Mouse (Mus musculus): Measurements from ENCODE around the gene Smim12. TPM values are rescaled to one million over a fixed set of nuclear protein-coding genes. Genes with fewer than 3 reads are reported as not detected.

The Smim12 gene
- polyA plus RNA-seq (2014; fragmentation: Nextera tagmentation; extraction: Ambion mirVana): 49.5 and 56.0 TPM in 2 replicates

DNA sequence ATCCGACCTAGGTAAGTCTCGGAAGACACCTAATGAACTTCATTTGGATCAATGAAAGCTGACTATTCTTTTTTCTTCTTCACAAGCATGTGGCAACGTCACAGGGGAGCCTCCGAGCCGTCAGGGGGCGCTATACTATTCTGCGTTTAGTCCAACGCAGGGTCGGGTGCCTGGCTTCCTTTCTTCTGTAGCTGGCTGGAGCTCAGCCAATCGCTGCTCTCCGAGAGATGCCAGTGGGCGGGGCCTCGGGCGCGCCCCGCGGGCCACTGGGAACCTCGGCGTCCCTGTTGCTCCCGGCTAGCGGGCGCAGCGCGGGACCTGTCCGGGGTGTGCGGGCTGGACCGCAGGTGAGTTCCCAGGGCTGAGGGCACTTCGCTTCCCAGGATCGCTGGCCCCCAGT lies at the start of gene Smim12:
Gene Smim12, plus strand, starts transcription at position 233 of the 400 bp plus-strand sequence.
- WGBS: under 1% methylated on average over 29 of the region's 29 CpGs
- Histone ChIP-seq H3K9me3 (replicated peaks; ENCODE audit: control insufficient read depth, low read length) (no peaks in the 10 kb centered on the region), H3K4me3 (ENCODE audit: low read depth, low read length) (peak within 1 kb of the TSS; percentile 94), H3K4me1 (ENCODE audit: control insufficient read depth, insufficient read depth, low read length) (no peaks in the 10 kb centered on the region), H3K9ac (replicated peaks; ENCODE audit: low read length) (peak within 1 kb of the TSS; percentile 86), H3K27me3 (ENCODE audit: control insufficient read depth, insufficient read depth, low read length) (no peaks in the 10 kb centered on the region), H3K27ac (replicated peaks; ENCODE audit: low read depth, low read length) (no peak within 1 kb of the TSS), H3K36me3 (replicated peaks; ENCODE audit: control insufficient read depth, insufficient read depth, low read depth, low read length) (no peaks in the 10 kb centered on the region), H3K4me2 (ENCODE audit: low read depth, low read length) (peak within 1 kb of the TSS; percentile 87)
- peak; percentile 99 for DNase-seq (ENCODE audit: low spot score)
- peak; percentile 90 for ATAC-seq (replicated peaks; ENCODE audit: insufficient number of reproducible peaks, low FRiP score, low TSS enrichment, low read depth)

DNA sequence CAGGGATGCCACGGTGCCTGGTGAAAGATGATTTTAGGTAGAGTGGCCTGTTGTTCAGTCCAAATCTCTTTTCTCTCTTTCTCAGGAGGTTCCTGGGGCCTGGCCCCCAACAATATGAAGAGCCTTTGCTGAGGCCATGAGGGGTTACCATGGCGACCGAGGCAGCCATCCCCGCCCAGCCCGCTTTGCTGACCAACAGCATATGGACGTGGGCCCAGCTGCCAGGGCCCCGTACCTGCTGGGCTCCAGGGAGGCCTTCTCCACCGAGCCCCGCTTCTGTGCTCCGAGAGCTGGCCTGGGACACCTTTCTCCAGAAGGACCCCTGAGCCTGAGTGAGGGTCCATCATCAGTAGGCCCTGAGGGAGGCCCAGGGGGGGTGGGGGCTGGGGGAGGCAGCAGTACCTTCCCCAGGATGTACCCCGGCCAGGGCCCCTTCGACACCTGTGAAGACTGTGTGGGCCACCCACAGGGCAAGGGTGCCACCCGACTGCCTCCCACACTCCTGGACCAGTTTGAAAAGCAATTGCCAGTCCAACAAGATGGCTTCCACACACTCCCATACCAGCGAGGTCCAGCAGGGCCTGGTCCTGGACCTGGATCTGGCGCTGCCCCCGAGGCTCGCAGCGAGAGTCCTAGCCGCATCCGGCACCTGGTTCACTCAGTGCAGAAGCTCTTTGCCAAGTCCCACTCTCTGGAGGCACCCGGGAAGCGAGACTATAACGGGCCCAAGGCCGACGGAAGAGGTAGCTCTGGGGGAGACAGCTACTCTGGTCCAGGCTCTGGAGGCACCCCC lies 48.9 kb upstream of the Smim12 start:
- 83% methylated on average over 24 of the region's 25 CpGs for WGBS
- no peak for ATAC-seq (replicated peaks; ENCODE audit: insufficient number of reproducible peaks, low FRiP score, low TSS enrichment, low read depth)
- no peak overlapping the region for H3K27ac ChIP-seq (replicated peaks; ENCODE audit: low read depth, low read length)
- no peaks in the 10 kb centered on the region for H3K27me3 ChIP-seq (ENCODE audit: control insufficient read depth, insufficient read depth, low read length)
- no peak overlapping the region for H3K4me2 ChIP-seq (ENCODE audit: low read depth, low read length)
- no peaks in the 10 kb centered on the region for H3K4me1 ChIP-seq (ENCODE audit: control insufficient read depth, insufficient read depth, low read length)
- no peak overlapping the region for H3K4me3 ChIP-seq (ENCODE audit: low read depth, low read length)
- DNase-seq (ENCODE audit: low spot score): no peak
- H3K9me3 ChIP-seq (replicated peaks; ENCODE audit: control insufficient read depth, low read length): no peaks in the 10 kb centered on the region
- H3K9ac ChIP-seq (replicated peaks; ENCODE audit: low read length): no peak overlapping the region
- no peaks in the 10 kb centered on the region for H3K36me3 ChIP-seq (replicated peaks; ENCODE audit: control insufficient read depth, insufficient read depth, low read depth, low read length)

DNA sequence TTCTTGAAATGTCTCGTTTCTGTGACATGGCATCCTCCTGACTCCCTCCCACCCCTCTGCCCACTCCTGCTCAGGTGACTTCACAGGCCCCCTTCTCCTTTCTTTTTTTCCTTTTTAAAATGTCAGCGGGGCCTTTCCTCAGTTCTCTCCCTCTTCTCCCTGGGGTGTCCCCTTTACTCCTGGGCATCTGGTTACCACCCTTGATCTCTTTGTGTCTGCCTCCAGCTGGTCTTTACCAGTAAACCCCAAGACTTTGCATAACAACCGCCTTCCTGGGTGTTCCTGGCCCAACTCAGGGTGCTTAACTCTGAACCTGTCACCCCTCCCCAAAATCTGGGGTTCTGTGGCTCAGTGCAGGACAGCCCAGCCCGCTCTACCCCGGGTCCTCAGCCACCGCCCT lies 45.0 kb upstream of the Smim12 start:
- 30% methylated on average over 6 of the region's 6 CpGs for WGBS
- ATAC-seq (replicated peaks; ENCODE audit: insufficient number of reproducible peaks, low FRiP score, low TSS enrichment, low read depth) (no peak), DNase-seq (ENCODE audit: low spot score) (no peak)
- Histone ChIP-seq H3K36me3 (replicated peaks; ENCODE audit: control insufficient read depth, insufficient read depth, low read depth, low read length) (no peaks in the 10 kb centered on the region), H3K4me1 (ENCODE audit: control insufficient read depth, insufficient read depth, low read length) (no peaks in the 10 kb centered on the region), H3K27ac (replicated peaks; ENCODE audit: low read depth, low read length) (no peak overlapping the region), H3K4me3 (ENCODE audit: low read depth, low read length) (no peak overlapping the region), H3K4me2 (ENCODE audit: low read depth, low read length) (no peak overlapping the region), H3K27me3 (ENCODE audit: control insufficient read depth, insufficient read depth, low read length) (no peaks in the 10 kb centered on the region), H3K9me3 (replicated peaks; ENCODE audit: control insufficient read depth, low read length) (no peaks in the 10 kb centered on the region), H3K9ac (replicated peaks; ENCODE audit: low read length) (no peak overlapping the region)

DNA sequence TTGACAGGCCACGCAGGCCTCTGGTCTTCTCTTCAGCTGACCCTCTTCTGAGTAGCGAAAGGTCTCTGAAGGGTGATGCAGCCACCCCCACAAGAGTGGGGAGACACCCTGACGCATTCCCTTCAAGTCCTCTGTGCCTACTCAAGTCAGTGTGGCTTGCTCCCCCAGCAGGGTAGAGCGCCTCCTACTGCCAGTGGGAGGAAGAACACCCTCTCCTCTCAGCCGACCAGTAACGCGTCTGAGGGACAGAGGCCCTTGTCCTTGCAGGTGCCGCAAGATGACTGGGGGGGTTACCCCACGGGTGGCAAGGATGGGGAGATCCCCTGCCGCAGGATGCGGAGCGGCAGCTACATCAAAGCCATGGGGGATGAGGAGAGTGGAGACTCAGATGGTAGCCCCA lies 44.2 kb upstream of the Smim12 start:
- DNase-seq (ENCODE audit: low spot score) (no peak), ATAC-seq (replicated peaks; ENCODE audit: insufficient number of reproducible peaks, low FRiP score, low TSS enrichment, low read depth) (no peak)
- Histone ChIP-seq H3K27me3 (ENCODE audit: control insufficient read depth, insufficient read depth, low read length) (no peaks in the 10 kb centered on the region), H3K4me1 (ENCODE audit: control insufficient read depth, insufficient read depth, low read length) (no peaks in the 10 kb centered on the region), H3K9me3 (replicated peaks; ENCODE audit: control insufficient read depth, low read length) (no peaks in the 10 kb centered on the region), H3K36me3 (replicated peaks; ENCODE audit: control insufficient read depth, insufficient read depth, low read depth, low read length) (no peaks in the 10 kb centered on the region), H3K9ac (replicated peaks; ENCODE audit: low read length) (no peak overlapping the region), H3K4me2 (ENCODE audit: low read depth, low read length) (no peak overlapping the region), H3K27ac (replicated peaks; ENCODE audit: low read depth, low read length) (no peak overlapping the region), H3K4me3 (ENCODE audit: low read depth, low read length) (no peak overlapping the region)
- 55% methylated on average over 12 of the region's 12 CpGs for WGBS

DNA sequence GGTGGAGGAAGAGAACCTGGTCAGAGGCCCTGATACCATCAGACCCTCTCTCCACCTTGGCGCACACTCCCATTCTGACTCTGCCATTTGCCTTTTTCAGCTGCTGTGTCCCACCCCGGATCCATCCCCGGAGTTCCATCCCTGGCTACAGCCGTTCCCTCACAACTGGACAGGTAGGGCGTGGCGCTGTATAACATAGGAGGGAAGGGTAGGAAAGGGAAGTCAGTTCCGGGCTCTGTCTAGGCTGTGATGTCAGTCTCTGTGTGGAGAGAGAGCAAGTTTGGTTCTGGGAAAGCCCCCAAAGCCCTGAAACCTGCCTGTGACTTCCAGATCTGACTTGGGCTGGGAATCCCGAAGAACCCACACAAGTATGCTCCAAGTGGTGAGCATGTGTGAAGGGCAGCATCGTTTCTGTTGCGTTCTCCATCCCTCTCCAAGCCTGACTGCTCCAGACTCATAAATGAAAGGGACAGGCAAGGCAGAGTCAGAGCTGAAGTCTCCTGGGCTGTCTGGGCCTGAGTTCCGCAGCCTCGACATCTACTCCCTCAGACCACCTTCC lies 43.3 kb upstream of the Smim12 start:
- H3K4me1 ChIP-seq (ENCODE audit: control insufficient read depth, insufficient read depth, low read length): no peaks in the 10 kb centered on the region
- no peak overlapping the region for H3K4me3 ChIP-seq (ENCODE audit: low read depth, low read length)
- no peaks in the 10 kb centered on the region for H3K27me3 ChIP-seq (ENCODE audit: control insufficient read depth, insufficient read depth, low read length)
- ATAC-seq (replicated peaks; ENCODE audit: insufficient number of reproducible peaks, low FRiP score, low TSS enrichment, low read depth): no peak
- no peak overlapping the region for H3K4me2 ChIP-seq (ENCODE audit: low read depth, low read length)
- H3K36me3 ChIP-seq (replicated peaks; ENCODE audit: control insufficient read depth, insufficient read depth, low read depth, low read length): no peaks in the 10 kb centered on the region
- no peak overlapping the region for H3K9ac ChIP-seq (replicated peaks; ENCODE audit: low read length)
- 91% methylated on average over 12 of the region's 12 CpGs for WGBS
- no peak overlapping the region for H3K27ac ChIP-seq (replicated peaks; ENCODE audit: low read depth, low read length)
- DNase-seq (ENCODE audit: low spot score): no peak
- no peaks in the 10 kb centered on the region for H3K9me3 ChIP-seq (replicated peaks; ENCODE audit: control insufficient read depth, low read length)

DNA sequence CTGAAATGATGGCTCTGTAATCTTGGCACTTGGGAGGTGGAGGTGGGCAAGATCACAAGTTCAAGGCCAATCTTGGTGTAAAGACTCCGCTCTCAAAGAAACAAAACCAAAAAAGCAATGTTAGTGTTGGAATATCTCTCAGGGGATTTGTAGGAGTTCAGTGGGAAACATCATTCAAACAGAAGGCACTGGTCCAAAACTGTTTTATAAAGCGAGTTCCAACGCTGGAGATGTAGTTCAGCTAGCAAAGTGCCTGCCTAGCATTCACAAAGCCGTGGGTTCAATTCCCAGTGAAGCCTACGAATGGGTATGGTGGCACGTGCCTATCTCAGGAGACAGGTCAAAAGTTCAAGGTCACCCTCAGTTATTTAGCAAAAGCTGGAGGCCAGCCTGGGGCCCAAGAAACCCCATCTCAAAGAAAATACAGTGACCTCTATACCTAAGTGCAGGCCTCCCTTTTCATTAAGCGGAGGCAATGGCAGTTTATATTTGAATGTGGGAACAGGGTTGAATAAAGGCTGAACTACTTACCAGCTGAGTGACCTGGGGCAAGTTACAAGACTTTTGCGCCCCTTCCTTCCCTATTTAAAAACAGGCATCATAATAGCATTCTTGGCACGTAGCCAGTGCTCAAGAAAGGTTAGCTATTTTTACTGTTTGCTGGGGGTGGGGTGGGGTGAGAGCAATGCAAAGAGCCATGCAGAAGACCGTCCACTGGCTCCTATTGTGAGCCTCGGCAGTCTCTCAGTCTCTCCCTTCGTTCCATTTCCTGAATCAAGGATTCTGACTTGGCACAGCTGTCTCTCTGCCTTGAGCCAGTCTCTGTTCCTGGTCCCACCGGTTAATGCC lies 42.6 kb upstream of the Smim12 start:
- Histone ChIP-seq H3K4me3 (ENCODE audit: low read depth, low read length) (no peak overlapping the region), H3K9me3 (replicated peaks; ENCODE audit: control insufficient read depth, low read length) (no peaks in the 10 kb centered on the region), H3K27me3 (ENCODE audit: control insufficient read depth, insufficient read depth, low read length) (no peaks in the 10 kb centered on the region), H3K27ac (replicated peaks; ENCODE audit: low read depth, low read length) (no peak overlapping the region), H3K9ac (replicated peaks; ENCODE audit: low read length) (no peak overlapping the region), H3K4me1 (ENCODE audit: control insufficient read depth, insufficient read depth, low read length) (no peaks in the 10 kb centered on the region), H3K4me2 (ENCODE audit: low read depth, low read length) (no peak overlapping the region), H3K36me3 (replicated peaks; ENCODE audit: control insufficient read depth, insufficient read depth, low read depth, low read length) (no peaks in the 10 kb centered on the region)
- ATAC-seq (replicated peaks; ENCODE audit: insufficient number of reproducible peaks, low FRiP score, low TSS enrichment, low read depth): no peak
- no peak for DNase-seq (ENCODE audit: low spot score)
- 78% methylated on average over 13 of the region's 13 CpGs for WGBS

DNA sequence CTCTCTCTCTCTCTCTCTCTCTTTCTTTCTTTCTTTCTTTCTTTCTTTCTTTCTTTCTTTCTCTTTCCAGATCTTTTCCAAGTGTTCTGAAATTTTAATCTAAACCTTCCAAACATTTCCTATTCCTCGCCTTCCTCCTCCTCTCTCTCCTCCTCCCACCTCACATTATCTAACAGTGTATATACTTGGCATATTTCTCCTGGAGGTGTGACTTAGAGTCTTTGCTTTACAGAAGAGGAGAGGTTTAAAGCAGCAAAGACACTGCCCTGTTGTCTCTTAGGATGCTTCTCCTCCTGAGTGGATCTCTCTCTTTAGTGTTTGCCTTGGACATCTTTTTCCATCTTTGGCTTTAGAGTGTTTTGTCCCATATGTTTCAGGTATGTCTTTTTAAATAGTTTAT lies 40.5 kb upstream of the Smim12 start:
- ATAC-seq (replicated peaks; ENCODE audit: insufficient number of reproducible peaks, low FRiP score, low TSS enrichment, low read depth) (no peak), DNase-seq (ENCODE audit: low spot score) (no peak)
- 83% methylated on average over 1 of the region's 1 CpGs for WGBS
- Histone ChIP-seq H3K4me2 (ENCODE audit: low read depth, low read length) (no peak overlapping the region), H3K27ac (replicated peaks; ENCODE audit: low read depth, low read length) (no peak overlapping the region), H3K36me3 (replicated peaks; ENCODE audit: control insufficient read depth, insufficient read depth, low read depth, low read length) (no peaks in the 10 kb centered on the region), H3K9me3 (replicated peaks; ENCODE audit: control insufficient read depth, low read length) (no peaks in the 10 kb centered on the region), H3K4me1 (ENCODE audit: control insufficient read depth, insufficient read depth, low read length) (no peaks in the 10 kb centered on the region), H3K9ac (replicated peaks; ENCODE audit: low read length) (no peak overlapping the region), H3K27me3 (ENCODE audit: control insufficient read depth, insufficient read depth, low read length) (no peaks in the 10 kb centered on the region), H3K4me3 (ENCODE audit: low read depth, low read length) (no peak overlapping the region)

DNA sequence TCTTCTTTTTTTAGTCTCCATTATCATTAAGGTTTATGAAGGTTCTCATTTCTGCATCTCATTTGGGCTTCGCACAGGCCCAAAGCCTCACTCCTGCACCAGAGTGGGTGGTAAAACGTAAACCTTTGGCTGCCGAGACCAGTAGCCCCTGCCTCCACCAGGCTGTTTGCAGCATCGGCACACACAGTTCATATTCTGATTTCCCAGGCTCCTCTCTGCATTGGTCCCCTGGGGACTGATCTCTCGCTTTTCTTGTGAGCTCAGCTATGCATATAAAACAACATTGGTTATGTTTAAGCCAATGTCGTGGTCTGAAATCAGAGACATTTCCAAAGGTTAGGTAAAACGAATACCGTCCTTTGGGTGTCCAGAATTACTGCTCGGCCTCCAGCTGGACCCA lies 32.3 kb upstream of the Smim12 start:
- no peaks in the 10 kb centered on the region for H3K4me1 ChIP-seq (ENCODE audit: control insufficient read depth, insufficient read depth, low read length)
- no peak overlapping the region for H3K27ac ChIP-seq (replicated peaks; ENCODE audit: low read depth, low read length)
- no peaks in the 10 kb centered on the region for H3K9me3 ChIP-seq (replicated peaks; ENCODE audit: control insufficient read depth, low read length)
- DNase-seq (ENCODE audit: low spot score) (no peak), ATAC-seq (replicated peaks; ENCODE audit: insufficient number of reproducible peaks, low FRiP score, low TSS enrichment, low read depth) (no peak)
- peaks cover 16% of the 10 kb centered on the region for H3K27me3 ChIP-seq (ENCODE audit: control insufficient read depth, insufficient read depth, low read length)
- no peak overlapping the region for H3K4me3 ChIP-seq (ENCODE audit: low read depth, low read length)
- H3K4me2 ChIP-seq (ENCODE audit: low read depth, low read length): no peak overlapping the region
- WGBS: 81% methylated on average over 9 of the region's 9 CpGs
- no peaks in the 10 kb centered on the region for H3K36me3 ChIP-seq (replicated peaks; ENCODE audit: control insufficient read depth, insufficient read depth, low read depth, low read length)
- H3K9ac ChIP-seq (replicated peaks; ENCODE audit: low read length): no peak overlapping the region

Measured in embryonic facial prominence, embryonic 11.5 days (tissue).